ENCODE assay signal across 13 mouse cellular contexts in the genomic region with DNA sequence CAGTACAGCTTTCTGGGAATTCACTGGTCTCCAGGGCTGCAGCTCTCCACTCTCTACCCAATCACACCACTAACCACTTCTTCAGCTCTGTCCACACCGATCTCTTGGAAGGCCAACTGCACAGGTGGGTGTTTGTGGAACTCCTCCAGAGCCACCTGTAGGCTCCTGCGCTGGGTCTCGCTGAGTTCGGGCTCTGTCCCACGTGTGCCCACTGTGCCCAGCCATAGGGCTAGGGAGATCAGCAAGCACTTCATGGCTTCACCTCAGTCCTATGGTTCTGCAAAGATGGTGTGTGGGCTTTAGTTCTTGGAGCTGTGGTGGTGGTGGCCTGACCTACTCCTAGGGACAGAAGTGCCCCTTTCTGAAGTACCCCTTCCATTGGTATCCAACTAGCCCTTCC. TPM values are rescaled to one million over a fixed set of nuclear protein-coding genes. Genes with fewer than 3 reads are reported as not detected.
DNase-seq lines count a peak whose midpoint lies in the region; ATAC-seq and TF ChIP-seq lines count a peak whose summit lies in the region.
"Had no signal": no experiment of that assay in that cellular context is flagged by ENCODE, and none has a peak within 500 bp of the region (broad histone marks: within the 10 kb centered on the region; RNA-seq: fewer than 3 reads in every experiment).

No protein-coding gene starts in this region.

- H3K4me1 ChIP-seq in kidney, embryonic 14.5 days (ENCODE audit: control insufficient read depth, insufficient read depth, low read length), result peaks cover 24% of the 10 kb centered on the region; the same call in 1 of the 2 replicates
- peaks cover 9% of the 10 kb centered on the region; the same call in 1 of the 2 replicates for H3K4me1 ChIP-seq in lung, postnatal 0 days (ENCODE audit: insufficient read depth, low read depth, low read length)
- H3K4me1 ChIP-seq in intestine, postnatal 0 days (replicated peaks; ENCODE audit: control insufficient read depth, insufficient read depth, low read length), result 0 out of 2 replicates have a peak, but pooled peaks cover 7% of the 10 kb centered on the region
- 0 out of 2 replicates have a peak, but pooled peaks cover 3% of the 10 kb centered on the region for H3K4me1 ChIP-seq in stomach, postnatal 0 days (replicated peaks; ENCODE audit: control insufficient read depth, insufficient read depth)

- H3K36me3 ChIP-seq in kidney, embryonic 14.5 days (ENCODE audit: control insufficient read depth, insufficient read depth, low read length), result no peaks in the 10 kb centered on the region
- H3K36me3 ChIP-seq in lung, postnatal 0 days (ENCODE audit: insufficient read depth, low read length), result no peaks in the 10 kb centered on the region
- H3K36me3 ChIP-seq in intestine, postnatal 0 days (ENCODE audit: control insufficient read depth, insufficient read depth), result no peaks in the 10 kb centered on the region; the same call in 1 of the 2 replicates
- H3K36me3 ChIP-seq in stomach, postnatal 0 days (ENCODE audit: control insufficient read depth, insufficient read depth, low read length), result peaks cover 2% of the 10 kb centered on the region; the same call in 1 of the 2 replicates

- H3K9me3 ChIP-seq in kidney, embryonic 14.5 days (ENCODE audit: control insufficient read depth, low read length), result no peaks in the 10 kb centered on the region
- H3K9me3 ChIP-seq in lung, postnatal 0 days (ENCODE audit: low read length), result no peaks in the 10 kb centered on the region
- H3K9me3 ChIP-seq in intestine, postnatal 0 days (ENCODE audit: control insufficient read depth), result no peaks in the 10 kb centered on the region
- H3K9me3 ChIP-seq in stomach, postnatal 0 days (ENCODE audit: control insufficient read depth, low read length), result no peaks in the 10 kb centered on the region

- H3K4me2 ChIP-seq in kidney, embryonic 14.5 days (replicated peaks; ENCODE audit: low read depth, low read length), result peak overlapping the region; percentile 35
- peak overlapping the region; percentile 40 for H3K4me2 ChIP-seq in lung, postnatal 0 days (replicated peaks; ENCODE audit: low read depth, low read length)
- peak overlapping the region; percentile 47 for H3K4me2 ChIP-seq in intestine, postnatal 0 days (replicated peaks; ENCODE audit: low read depth)
- peak overlapping the region; percentile 47 for H3K4me2 ChIP-seq in stomach, postnatal 0 days (replicated peaks; ENCODE audit: low read depth)

- H3K27ac ChIP-seq in kidney, embryonic 14.5 days (ENCODE audit: low read depth, low read length), result peak overlapping the region; percentile 73; the same call in 1 of the 2 replicates
- peak overlapping the region; percentile 63 for H3K27ac ChIP-seq in lung, postnatal 0 days (ENCODE audit: low read length)
- H3K27ac ChIP-seq in intestine, postnatal 0 days (ENCODE audit: low read depth, low read length), result peak overlapping the region; percentile 28; the same call in 1 of the 2 replicates
- peak overlapping the region; percentile 73 for H3K27ac ChIP-seq in stomach, postnatal 0 days (replicated peaks)

- peak overlapping the region; percentile 28; the same call in 1 of the 2 replicates for H3K9ac ChIP-seq in kidney, embryonic 14.5 days (ENCODE audit: low read depth, low read length)
- H3K9ac ChIP-seq in lung, postnatal 0 days (replicated peaks; ENCODE audit: low read depth), result peak overlapping the region; percentile 19; the same call in 1 of the 2 replicates
- 0 out of 2 replicates have a peak overlapping the region, but pooled peaks have one; percentile 26 for H3K9ac ChIP-seq in intestine, postnatal 0 days (ENCODE audit: low read depth, low read length)
- H3K9ac ChIP-seq in stomach, postnatal 0 days (ENCODE audit: low read length), result peak overlapping the region; percentile 54
- H3K9ac ChIP-seq: forebrain, postnatal 0 days had no signal

- 92% methylated on average over 5 of the region's 5 CpGs for WGBS in kidney, embryonic 14.5 days
- 92% methylated on average over 5 of the region's 5 CpGs for WGBS in lung, postnatal 0 days
- 77% methylated on average over 5 of the region's 5 CpGs for WGBS in intestine, postnatal 0 days
- WGBS in stomach, postnatal 0 days, result 86% methylated on average over 5 of the region's 5 CpGs

- no peaks in the 10 kb centered on the region for H3K27me3 ChIP-seq in kidney, embryonic 14.5 days (ENCODE audit: control insufficient read depth, insufficient read depth, low read length)
- no peaks in the 10 kb centered on the region for H3K27me3 ChIP-seq in lung, postnatal 0 days (replicated peaks; ENCODE audit: insufficient read depth, low read length)
- no peaks in the 10 kb centered on the region for H3K27me3 ChIP-seq in intestine, postnatal 0 days (replicated peaks; ENCODE audit: control insufficient read depth, insufficient read depth, low read length)
- H3K27me3 ChIP-seq in stomach, postnatal 0 days (ENCODE audit: control insufficient read depth, insufficient read depth, low read length), result no peaks in the 10 kb centered on the region
- H3K27me3 ChIP-seq: CH12.LX, Patski had no signal

- no peak for TF ChIP-seq CTCF in lung, postnatal 0 days (IDR thresholded peaks at IDR 0.05)
- no peak for TF ChIP-seq CTCF in intestine, postnatal 0 days (IDR thresholded peaks at IDR 0.05; ENCODE audit: low read depth)
- no peak for TF ChIP-seq CTCF in stomach, postnatal 0 days (IDR thresholded peaks at IDR 0.05; ENCODE audit: low read depth)

- H3K4me3 ChIP-seq in kidney, embryonic 14.5 days (ENCODE audit: low read length), result peak overlapping the region; percentile 11; the same call in 1 of the 2 replicates
- peak overlapping the region; percentile 15 for H3K4me3 ChIP-seq in lung, postnatal 0 days (ENCODE audit: low read depth, low read length)
- peak overlapping the region; percentile 18 for H3K4me3 ChIP-seq in intestine, postnatal 0 days (ENCODE audit: low read depth, low read length)
- peak overlapping the region; percentile 33 for H3K4me3 ChIP-seq in stomach, postnatal 0 days (ENCODE audit: low read depth, low read length)

- TF ChIP-seq EP300 in lung, postnatal 0 days (IDR thresholded peaks at IDR 0.05), result no peak
- no peak for TF ChIP-seq EP300 in stomach, postnatal 0 days (optimal IDR thresholded peaks at IDR 0.05)

- DNase-seq in kidney, adult 8-10 months, result no peak
- DNase-seq in lung, postnatal 0 days (ENCODE audit: low spot score), result no peak
- no peak for DNase-seq in lung, postnatal 4 days
- no peak for DNase-seq in stomach, postnatal 0 days (ENCODE audit: low spot score)
- no peak for DNase-seq in right cerebral cortex, adult 18-20 months
- DNase-seq: adrenal gland, adult 8-10 months; forebrain, postnatal 0 days; right cerebral cortex, postnatal 25 days had no signal

- no peak for ATAC-seq in kidney, embryonic 14.5 days (ENCODE audit: low FRiP score, low TSS enrichment)
- ATAC-seq in lung, postnatal 0 days, result no peak
- ATAC-seq in intestine, postnatal 0 days, result no peak
- ATAC-seq in stomach, postnatal 0 days (ENCODE audit: low FRiP score, low TSS enrichment), result no peak
- ATAC-seq: forebrain, postnatal 0 days; inflammation-experienced regulatory T-cells, adult 6 months; Patski had no signal

RNA-seq across cellular contexts. Expression of gene Rarres2, which starts 0.6 kb away (rescaled TPM):
- polyA plus RNA-seq in kidney, embryonic 14.5 days (2014; fragmentation: Nextera tagmentation; extraction: Ambion mirVana), result 44.2 and 59.0 TPM in 2 replicates
- polyA plus RNA-seq in lung, postnatal 0 days (2015; fragmentation: Nextera tagmentation; extraction: Ambion mirVana), result 301 and 319 TPM in 2 replicates
- 154 and 162 TPM in 2 replicates for polyA plus RNA-seq in intestine, postnatal 0 days (2015; fragmentation: Nextera tagmentation; extraction: Ambion mirVana)
- polyA plus RNA-seq in stomach, postnatal 0 days (2015; fragmentation: Nextera tagmentation; extraction: Ambion mirVana), result 273 and 283 TPM in 2 replicates

RNA-seq across cellular contexts. Expression of gene Gm45021, which starts 17.4 kb away (rescaled TPM):
- not detected in 2 replicates for polyA plus RNA-seq in kidney, embryonic 14.5 days (2014; fragmentation: Nextera tagmentation; extraction: Ambion mirVana)
- not detected in 2 replicates for polyA plus RNA-seq in lung, postnatal 0 days (2015; fragmentation: Nextera tagmentation; extraction: Ambion mirVana)
- not detected in 2 replicates for polyA plus RNA-seq in intestine, postnatal 0 days (2015; fragmentation: Nextera tagmentation; extraction: Ambion mirVana)
- not detected in 2 replicates for polyA plus RNA-seq in stomach, postnatal 0 days (2015; fragmentation: Nextera tagmentation; extraction: Ambion mirVana)
- polyA plus RNA-seq: forebrain, postnatal 0 days; inflammation-experienced regulatory T-cells, adult 6 months; Patski had no signal

RNA-seq across cellular contexts. Expression of gene Lrrc61, which starts 17.4 kb away (rescaled TPM):
- 4.4 and 9.7 TPM in 2 replicates for polyA plus RNA-seq in kidney, embryonic 14.5 days (2014; fragmentation: Nextera tagmentation; extraction: Ambion mirVana)
- polyA plus RNA-seq in lung, postnatal 0 days (2015; fragmentation: Nextera tagmentation; extraction: Ambion mirVana), result 4.2 and 4.7 TPM in 2 replicates
- polyA plus RNA-seq in intestine, postnatal 0 days (2015; fragmentation: Nextera tagmentation; extraction: Ambion mirVana), result 7.6 and 9.5 TPM in 2 replicates
- polyA plus RNA-seq in stomach, postnatal 0 days (2015; fragmentation: Nextera tagmentation; extraction: Ambion mirVana), result 3.9 and 5.6 TPM in 2 replicates

RNA-seq across cellular contexts. Expression of gene Repin1, which starts 21.7 kb away (rescaled TPM):
- polyA plus RNA-seq in kidney, embryonic 14.5 days (2014; fragmentation: Nextera tagmentation; extraction: Ambion mirVana), result 32.6 and 47.0 TPM in 2 replicates
- 15.2 and 15.5 TPM in 2 replicates for polyA plus RNA-seq in lung, postnatal 0 days (2015; fragmentation: Nextera tagmentation; extraction: Ambion mirVana)
- polyA plus RNA-seq in intestine, postnatal 0 days (2015; fragmentation: Nextera tagmentation; extraction: Ambion mirVana), result 11.3 and 12.0 TPM in 2 replicates
- 11.6 and 12.9 TPM in 2 replicates for polyA plus RNA-seq in stomach, postnatal 0 days (2015; fragmentation: Nextera tagmentation; extraction: Ambion mirVana)

RNA-seq across cellular contexts. Expression of gene Gm44965, which starts 21.7 kb away (rescaled TPM):
- polyA plus RNA-seq in kidney, embryonic 14.5 days (2014; fragmentation: Nextera tagmentation; extraction: Ambion mirVana), result 0.77 TPM in 1 of 2 replicates, not detected in the other
- polyA plus RNA-seq in lung, postnatal 0 days (2015; fragmentation: Nextera tagmentation; extraction: Ambion mirVana), result not detected in 2 replicates
- not detected in 2 replicates for polyA plus RNA-seq in intestine, postnatal 0 days (2015; fragmentation: Nextera tagmentation; extraction: Ambion mirVana)
- not detected in 2 replicates for polyA plus RNA-seq in stomach, postnatal 0 days (2015; fragmentation: Nextera tagmentation; extraction: Ambion mirVana)
- polyA plus RNA-seq: forebrain, postnatal 0 days had no signal
